Mouse (Mus musculus) forebrain, embryonic 16.5 days (tissue): ENCODE measurements around the gene Kif12. TPM values are rescaled to one million over a fixed set of nuclear protein-coding genes. Genes with fewer than 3 reads are reported as not detected.

Experiments used
- ATAC-seq: fragments of 200-750 bp; cut with Nextera tagmentation; 2 replicates; pipeline ENCODE4 v1.8.0; 2017; ENCODE audit warnings: mild to moderate bottlenecking, moderate library complexity
- H3K27ac ChIP-seq: fragments of 300-500 bp; sonication (generic); 2 replicates; pipeline ENCODE4 v1.5.1; 2014; ENCODE audit warnings: low read length, control low read depth
- H3K27me3 ChIP-seq: fragments of 300-500 bp; sonication (generic); replicated peaks from 2 replicates; pipeline ENCODE4 v1.6.1; 2014; ENCODE audit warnings: low read length; ENCODE audit not compliant: control insufficient read depth, insufficient read depth
- H3K36me3 ChIP-seq: fragments of 300-500 bp; sonication (generic); 2 replicates; pipeline ENCODE4 v1.6.1; 2014; ENCODE audit not compliant: control insufficient read depth, insufficient read depth
- H3K4me1 ChIP-seq: fragments of 300-500 bp; sonication (generic); replicated peaks from 2 replicates; pipeline ENCODE4 v1.6.1; 2014; ENCODE audit warnings: low read length; ENCODE audit not compliant: control insufficient read depth, insufficient read depth
- H3K4me2 ChIP-seq: fragments of 300-500 bp; sonication (generic); 2 replicates; pipeline ENCODE4 v1.6.1; 2014; ENCODE audit warnings: mild to moderate bottlenecking, low read length, control low read depth
- H3K4me3 ChIP-seq: fragments of 300-500 bp; sonication (generic); replicated peaks from 2 replicates; pipeline ENCODE4 v1.5.1; 2014; ENCODE audit warnings: mild to moderate bottlenecking, low read length, control low read depth
- H3K9ac ChIP-seq: fragments of 300-500 bp; sonication (generic); replicated peaks from 2 replicates; pipeline ENCODE4 v1.6.1; 2014; ENCODE audit warnings: low read depth, low read length, control low read depth
- H3K9me3 ChIP-seq: fragments of 300-500 bp; sonication (generic); 2 replicates; pipeline ENCODE4 v1.6.1; 2016; ENCODE audit warnings: low read length; ENCODE audit not compliant: control insufficient read depth
- WGBS: fragments of 180-500 bp; shearing (Covaris S2); extraction: QIAGEN DNeasy Blood & Tissue Kit; methylation state at CpG from one replicate; pipeline ENCODE4 v1.1.7; 2014; 5-methylcytosine and 5-hydroxymethylcytosine counted together
- polyA plus RNA-seq: library from polyadenylated mRNA; unstranded; fragments of >200 nt; fragmentation: Nextera tagmentation; extraction: Ambion mirVana; gene quantifications from 2 replicates; pipeline ENCODE4 v1.2.1, GENCODE M21; 2015

Gene Kif12
- polyA plus RNA-seq, 1 experiment from 2014 or later: 0.10 TPM

DNA sequence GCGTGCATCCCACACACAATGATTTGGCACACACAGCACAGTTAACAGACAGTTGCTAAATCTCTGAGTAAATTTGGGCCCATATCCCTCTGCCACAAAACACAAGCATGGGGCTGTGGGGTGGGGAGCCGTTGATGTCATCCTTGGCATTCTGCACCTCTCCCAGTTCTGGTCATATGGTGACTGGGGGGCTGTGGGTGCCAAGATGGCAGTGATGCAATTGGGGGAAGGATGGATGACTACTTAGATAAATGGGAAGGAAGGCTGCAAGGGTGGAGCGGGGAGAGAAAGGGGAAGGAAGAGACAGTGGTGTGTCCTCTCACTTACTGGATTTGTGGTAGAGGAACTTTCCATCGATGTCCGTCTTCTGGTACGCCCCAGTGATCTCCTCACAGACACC, 20.8 kb downstream of the Kif12 start:
- 83% methylated on average over 6 of the region's 6 CpGs for WGBS
- no peak overlapping the region for H3K9ac ChIP-seq
- no peaks in the 10 kb centered on the region for H3K9me3 ChIP-seq
- H3K27me3 ChIP-seq: no peaks in the 10 kb centered on the region
- no peaks in the 10 kb centered on the region for H3K36me3 ChIP-seq
- H3K4me3 ChIP-seq: no peak overlapping the region
- no peaks in the 10 kb centered on the region for H3K4me1 ChIP-seq
- no peak overlapping the region for H3K27ac ChIP-seq
- no peak overlapping the region for H3K4me2 ChIP-seq
- peak; percentile 62; the same call in 1 of the 2 replicates for ATAC-seq

DNA sequence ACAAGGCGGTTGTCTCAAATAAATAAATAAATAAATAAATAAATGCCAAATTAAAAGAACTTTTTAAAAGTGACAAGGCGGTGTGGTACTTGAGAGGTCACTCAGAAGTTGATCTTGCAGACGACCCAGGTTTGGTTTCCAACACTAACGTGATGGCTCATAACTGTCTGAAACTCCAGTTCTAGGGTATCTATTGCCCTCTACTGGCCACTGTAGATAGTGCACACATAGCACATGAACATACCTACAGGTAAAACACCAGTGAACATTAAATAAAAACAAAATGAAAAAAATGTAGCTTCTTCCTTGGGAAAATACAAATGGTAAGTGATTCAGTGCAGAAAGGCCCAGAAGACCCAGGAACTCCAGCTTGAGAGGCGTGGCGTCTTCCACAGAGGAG, 24.7 kb downstream of the Kif12 start:
- H3K4me3 ChIP-seq: no peak overlapping the region

DNA sequence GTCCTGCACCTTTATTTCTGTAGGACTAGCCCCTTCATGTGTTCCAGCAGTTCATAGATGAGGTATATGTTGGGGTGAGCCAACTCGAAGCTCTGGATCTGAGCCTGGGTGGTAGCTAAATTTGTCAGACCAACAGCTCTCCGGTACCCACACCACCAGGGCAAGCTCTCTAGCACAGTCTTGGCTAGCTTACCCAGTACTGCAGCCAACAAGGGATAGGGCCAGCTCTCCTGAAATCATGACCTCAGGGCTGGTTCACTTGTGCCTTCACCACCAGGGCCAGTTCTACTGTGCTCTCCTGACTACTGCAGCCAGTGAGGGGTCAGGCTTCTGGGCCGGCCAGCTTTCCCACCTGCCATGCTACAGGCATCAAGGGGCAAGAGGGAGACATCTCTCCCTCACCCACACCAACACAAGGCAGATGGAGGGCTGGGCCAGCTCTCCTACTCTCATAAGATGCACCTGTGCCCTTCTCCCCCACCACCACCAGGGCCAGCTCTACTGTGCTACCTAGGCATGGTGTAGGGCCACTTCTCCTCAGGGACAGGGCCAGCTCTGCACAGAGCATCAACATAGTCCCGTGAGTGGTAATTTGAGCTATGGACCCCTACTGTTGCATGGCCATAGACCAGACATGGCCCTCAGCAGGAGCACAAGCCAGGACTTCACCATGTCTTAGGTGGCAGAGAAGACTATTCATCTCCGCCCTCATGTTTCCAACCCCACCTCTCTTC, 41.9 kb downstream of the Kif12 start:
- Histone ChIP-seq H3K9ac (no peak overlapping the region), H3K4me1 (no peaks in the 10 kb centered on the region), H3K27ac (no peak overlapping the region), H3K9me3 (no peaks in the 10 kb centered on the region), H3K4me2 (no peak overlapping the region), H3K27me3 (no peaks in the 10 kb centered on the region), H3K36me3 (peaks cover 7% of the 10 kb centered on the region), H3K4me3 (no peak overlapping the region)
- ATAC-seq: no peak
- 94% methylated on average over 5 of the region's 5 CpGs for WGBS

More for the DNA sequence above, 24.7 kb downstream of the Kif12 start:
- Histone ChIP-seq H3K27ac (no peak overlapping the region), H3K4me2 (no peak overlapping the region), H3K36me3 (no peaks in the 10 kb centered on the region), H3K27me3 (no peaks in the 10 kb centered on the region), H3K4me1 (no peaks in the 10 kb centered on the region), H3K9me3 (no peaks in the 10 kb centered on the region), H3K9ac (no peak overlapping the region)
- ATAC-seq: no peak
- WGBS: 94% methylated on average over 6 of the region's 6 CpGs

DNA sequence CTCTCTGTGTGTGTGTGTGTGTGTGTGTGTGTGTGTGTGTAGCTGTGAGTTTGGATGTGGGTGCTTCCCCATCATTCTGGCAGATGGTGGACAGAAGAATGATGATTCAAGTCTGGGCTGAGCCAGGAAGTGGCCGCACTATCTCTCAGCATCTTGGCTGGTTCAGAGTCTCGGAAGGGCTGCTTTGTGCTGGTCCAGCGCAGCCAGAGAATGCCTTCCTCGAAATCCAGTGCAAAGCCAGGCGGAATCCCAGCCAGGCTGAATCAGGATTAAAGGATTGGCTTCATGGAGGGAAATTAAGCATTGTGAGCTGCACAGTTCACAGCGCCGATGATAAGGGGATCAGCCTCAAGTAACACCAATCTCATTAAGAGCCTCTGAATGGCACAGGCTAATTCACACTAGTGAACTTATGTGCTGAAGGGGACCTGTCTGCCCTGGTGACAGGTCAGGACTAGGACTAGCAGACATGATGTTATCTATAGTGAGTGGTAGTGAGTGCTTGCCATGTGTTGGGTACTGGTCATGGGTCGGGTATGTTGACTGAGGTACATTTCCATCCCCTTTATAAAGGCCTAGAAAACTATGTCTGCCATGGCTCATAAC, 47.0 kb downstream of the Kif12 start:
- no peaks in the 10 kb centered on the region for H3K27me3 ChIP-seq
- no peak overlapping the region for H3K4me3 ChIP-seq
- no peak overlapping the region for H3K9ac ChIP-seq
- no peak overlapping the region for H3K27ac ChIP-seq
- no peaks in the 10 kb centered on the region for H3K4me1 ChIP-seq
- H3K9me3 ChIP-seq: 0 out of 2 replicates have a peak, but pooled peaks cover 3% of the 10 kb centered on the region
- ATAC-seq: no peak
- no peak overlapping the region for H3K4me2 ChIP-seq
- 20% methylated on average over 8 of the region's 8 CpGs for WGBS
- H3K36me3 ChIP-seq: peaks cover 6% of the 10 kb centered on the region; the same call in 1 of the 2 replicates

DNA sequence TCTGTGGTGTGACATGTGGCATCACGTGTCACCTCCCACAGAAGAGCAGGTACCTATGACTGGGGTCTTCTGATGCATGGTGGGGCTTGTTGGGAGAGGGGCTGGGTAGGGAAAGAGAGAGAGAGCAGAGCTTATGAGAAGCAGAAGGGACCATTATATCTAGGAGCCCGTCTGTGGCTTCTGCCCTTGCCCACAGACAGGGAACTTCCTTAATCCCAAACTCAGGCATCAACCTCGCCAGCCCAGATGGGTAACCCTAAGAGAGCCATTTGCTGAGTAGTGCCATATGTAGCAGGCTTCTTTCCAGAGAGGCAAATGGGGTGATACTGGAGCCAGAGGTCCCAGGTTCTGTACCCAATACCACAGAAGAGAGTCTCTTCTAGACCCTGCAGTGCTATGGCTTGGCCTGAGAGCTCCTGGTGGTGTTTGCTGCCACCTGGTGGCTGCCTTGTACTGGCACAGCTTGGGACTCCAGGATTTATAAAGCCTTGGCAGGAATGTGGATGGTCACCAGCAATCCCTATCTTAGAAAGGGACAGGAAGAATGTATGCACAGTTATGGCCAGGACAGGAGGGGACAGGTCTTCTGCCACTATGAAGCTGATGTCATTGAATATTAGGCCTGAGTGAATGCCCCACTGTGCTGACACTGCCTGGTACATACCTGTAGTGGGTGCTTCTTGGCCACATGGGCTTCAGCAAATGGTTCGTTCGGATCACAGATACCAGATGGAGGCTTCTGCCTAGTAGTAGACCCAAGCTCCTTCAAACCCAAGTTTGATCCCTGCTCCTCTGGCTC, 53.1 kb downstream of the Kif12 start:
- Histone ChIP-seq H3K9ac (no peak overlapping the region), H3K36me3 (peaks cover 6% of the 10 kb centered on the region; the same call in 1 of the 2 replicates), H3K9me3 (0 out of 2 replicates have a peak, but pooled peaks cover 3% of the 10 kb centered on the region), H3K27ac (no peak overlapping the region), H3K4me1 (no peaks in the 10 kb centered on the region), H3K4me2 (no peak overlapping the region), H3K4me3 (no peak overlapping the region), H3K27me3 (no peaks in the 10 kb centered on the region)
- WGBS: 89% methylated on average over 5 of the region's 5 CpGs
- ATAC-seq: peak; percentile 94

Other genes starting within 250 kb of the Kif12 start
- 15.2 and 18.4 TPM in 2 replicates for gene Zfp618, start 206.6 kb downstream of the Kif12 start, polyA plus RNA-seq
- 0.22 TPM in 1 of 2 replicates, not detected in the other for gene Ambp, start 17.3 kb downstream of the Kif12 start, polyA plus RNA-seq
- gene Col27a1, start 41.9 kb upstream of the Kif12 start, polyA plus RNA-seq: 0.88 and 0.98 TPM in 2 replicates
- not detected in 2 replicates for gene Orm1, start 172.4 kb upstream of the Kif12 start, polyA plus RNA-seq
- gene Orm3, start 184.0 kb upstream of the Kif12 start, polyA plus RNA-seq: not detected in 2 replicates
- not detected in 2 replicates for gene Orm2, start 190.3 kb upstream of the Kif12 start, polyA plus RNA-seq
- gene Akna, start 231.2 kb upstream of the Kif12 start, polyA plus RNA-seq: 10.6 and 11.2 TPM in 2 replicates